Mouse (Mus musculus) T-helper 1 cell (primary cell): ENCODE measurements around the gene Chmp6.

Experiments used
- in situ Hi-C: fragments of 300-600 bp; cut with MboI, MseI; formaldehyde crosslinking; loops from one replicate; pipeline ENCODE4 v1.15.1; 2025; ENCODE audit warnings: high pct_unique_total_duplicates

Chmp6 gene

DNA sequence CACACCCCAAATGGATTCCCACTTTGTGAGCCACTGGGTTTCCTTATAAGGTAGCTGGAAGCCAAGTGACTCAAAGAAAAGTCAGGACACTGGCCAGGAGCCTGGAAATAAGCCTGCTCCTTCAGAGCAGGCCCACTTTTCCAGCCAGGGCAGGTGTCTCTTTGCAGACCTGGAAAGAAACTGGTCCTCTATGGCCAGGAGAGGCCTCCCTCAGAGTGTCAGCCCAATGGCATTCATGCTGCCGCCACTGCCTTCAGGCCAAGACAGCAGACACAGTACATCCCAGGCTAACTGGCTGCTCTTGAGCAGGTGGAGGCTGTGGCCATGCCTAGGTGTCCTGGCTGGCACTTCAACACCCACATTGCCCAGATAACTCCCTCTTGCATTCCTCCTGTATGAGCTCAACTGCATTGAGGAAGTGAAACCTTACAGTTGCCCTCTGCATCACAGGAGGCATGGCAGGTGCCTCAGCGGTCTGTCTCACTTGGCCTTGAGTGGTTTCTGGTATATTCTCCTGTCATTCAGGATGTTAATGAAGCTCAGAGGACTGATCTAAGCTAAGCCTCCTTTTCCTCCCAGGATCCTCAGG, 41.6 kb downstream of the Chmp6 start:
- in situ Hi-C loops, result no loop called here

DNA sequence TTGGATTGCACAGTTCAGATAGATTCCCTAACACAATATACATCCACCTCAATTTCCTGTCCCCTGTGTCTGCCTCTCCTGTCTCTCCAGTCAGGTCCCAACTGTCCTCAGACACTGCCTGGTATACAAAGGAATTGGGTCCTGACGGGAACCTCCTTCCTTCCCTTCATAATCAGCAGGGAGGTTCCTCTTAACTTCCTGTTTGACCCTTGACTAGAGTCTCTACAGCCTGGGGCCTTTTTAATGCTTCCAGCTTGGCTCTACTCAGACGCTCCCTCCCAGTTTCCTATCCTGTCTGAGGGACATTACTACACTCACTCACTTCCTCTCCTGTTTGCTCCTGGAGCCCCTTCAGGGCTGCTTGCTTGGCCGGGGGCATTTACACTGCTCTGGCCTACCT, 42.2 kb downstream of the Chmp6 start:
- in situ Hi-C loops, result no loop called here

DNA sequence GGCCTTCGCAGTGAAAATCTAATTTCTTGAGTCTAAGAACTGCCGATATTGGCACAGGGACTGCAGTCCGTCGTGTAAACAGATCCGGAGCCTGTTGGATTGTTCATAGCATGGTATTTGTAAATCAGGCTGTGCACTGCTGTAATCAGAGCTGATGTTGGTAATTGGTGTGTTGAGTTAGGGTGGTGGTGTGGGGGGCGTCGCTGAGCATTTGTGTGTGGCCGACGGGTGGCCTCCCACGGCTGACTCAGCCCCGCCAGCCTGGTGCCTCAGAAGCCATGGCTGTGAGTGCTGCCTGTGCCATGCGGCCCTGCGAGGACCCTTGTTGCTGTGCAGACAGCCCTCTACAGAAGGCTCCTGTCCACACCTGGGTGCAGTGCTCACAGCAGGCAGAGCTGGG, 43.3 kb downstream of the Chmp6 start:
- in situ Hi-C loops, result no loop called here

DNA sequence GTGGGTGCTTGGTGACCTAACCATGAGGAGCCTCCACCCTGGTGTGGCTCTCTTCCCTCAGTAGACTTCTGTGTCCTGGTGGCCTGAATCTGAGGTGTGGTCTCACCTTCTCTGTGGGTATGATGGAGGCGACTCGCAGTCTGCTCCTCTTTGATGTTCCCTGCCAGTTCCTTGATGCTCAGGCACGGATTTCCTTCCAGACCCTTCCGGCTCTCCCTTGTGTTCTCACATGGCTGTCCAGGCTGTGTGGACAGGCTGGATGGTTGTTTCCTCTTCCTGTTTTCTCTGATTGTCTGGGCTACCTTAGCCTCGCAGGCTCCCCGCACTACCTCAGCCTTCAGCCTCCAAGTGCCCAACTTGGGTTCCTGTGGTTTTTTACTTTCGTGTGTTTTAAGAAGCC, 45.6 kb downstream of the Chmp6 start:
- in situ Hi-C loops, result no loop called here

DNA sequence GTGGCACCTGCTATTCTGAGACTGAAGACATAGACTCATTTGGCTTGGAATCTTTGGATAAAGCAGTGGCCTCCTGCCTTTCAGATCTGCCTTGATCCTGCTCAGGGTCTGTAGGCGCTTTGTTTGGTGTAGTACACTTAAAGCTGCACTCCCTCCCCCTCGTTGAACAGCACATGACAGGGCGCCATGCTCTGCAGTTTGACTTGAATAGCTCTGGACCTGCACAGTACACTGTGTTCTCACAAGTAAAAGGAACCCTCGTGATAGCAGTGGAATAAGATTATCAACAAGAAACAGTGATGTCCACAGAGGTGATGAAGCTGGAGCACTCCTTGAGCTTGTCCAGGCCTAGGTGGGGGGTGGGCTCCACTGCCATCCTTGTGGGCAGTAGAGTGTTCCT, 46.5 kb downstream of the Chmp6 start:
- in situ Hi-C loops, result no loop called here

DNA sequence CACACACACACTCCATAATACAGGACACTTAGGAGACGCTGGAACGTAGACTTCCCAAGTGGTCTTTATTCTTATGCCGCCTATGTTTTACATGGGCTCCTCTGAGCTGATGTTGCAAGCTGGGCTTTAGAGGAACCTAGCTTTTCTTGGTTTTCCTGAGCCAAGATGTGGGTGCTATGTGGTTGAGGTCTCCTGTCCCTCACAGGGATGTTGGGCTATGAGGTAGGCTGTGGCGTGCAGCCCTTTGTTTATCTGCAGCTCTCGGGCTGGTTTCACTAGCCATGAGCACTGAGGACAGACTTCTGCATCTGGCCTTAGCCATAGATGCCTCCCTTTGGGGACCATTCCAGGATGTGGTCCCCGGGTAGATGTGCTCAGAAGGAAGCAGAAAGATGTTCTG, 47.4 kb downstream of the Chmp6 start:
- in situ Hi-C loops, result no loop called here

DNA sequence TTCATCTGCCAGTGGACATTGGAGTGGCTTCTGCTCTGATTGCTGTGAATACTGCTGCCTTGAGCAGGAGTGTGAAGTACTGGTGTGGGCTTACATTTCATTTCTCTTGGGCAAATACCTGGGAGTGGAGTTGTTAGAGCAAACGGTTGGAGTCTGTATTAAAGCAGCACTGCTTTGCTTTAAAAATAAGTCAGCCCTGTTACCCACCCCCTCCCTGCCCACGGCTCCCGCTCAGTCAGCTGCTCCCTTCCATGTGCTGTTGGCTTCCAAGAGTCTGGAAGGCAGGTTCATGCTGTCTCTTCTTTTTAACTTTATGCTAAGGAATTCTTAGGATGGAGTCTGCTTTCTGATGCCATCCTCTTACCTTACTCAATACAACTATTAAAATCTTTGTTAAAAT, 48.3 kb downstream of the Chmp6 start:
- in situ Hi-C loops, result no loop called here

DNA sequence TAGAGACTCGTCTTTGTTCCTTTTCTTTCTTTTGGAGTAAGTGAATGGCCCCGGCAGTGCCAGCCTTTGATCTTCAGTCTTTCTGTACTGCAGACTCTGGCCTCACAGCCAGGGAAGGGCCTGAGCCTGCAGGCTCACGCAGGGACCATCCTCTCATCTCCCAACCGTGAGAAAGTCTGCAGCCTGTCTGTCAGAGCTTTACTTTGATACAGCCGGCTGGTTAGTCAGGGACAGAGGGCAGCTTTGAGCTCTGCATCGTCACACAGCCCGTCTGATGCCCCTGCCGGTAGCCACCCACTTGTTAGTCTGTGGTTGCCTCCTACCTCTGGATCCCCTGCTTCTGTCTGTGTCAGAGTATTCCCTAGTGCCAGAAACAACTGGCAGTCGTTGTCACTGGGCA, 51.8 kb downstream of the Chmp6 start:
- in situ Hi-C loops, result no loop called here

DNA sequence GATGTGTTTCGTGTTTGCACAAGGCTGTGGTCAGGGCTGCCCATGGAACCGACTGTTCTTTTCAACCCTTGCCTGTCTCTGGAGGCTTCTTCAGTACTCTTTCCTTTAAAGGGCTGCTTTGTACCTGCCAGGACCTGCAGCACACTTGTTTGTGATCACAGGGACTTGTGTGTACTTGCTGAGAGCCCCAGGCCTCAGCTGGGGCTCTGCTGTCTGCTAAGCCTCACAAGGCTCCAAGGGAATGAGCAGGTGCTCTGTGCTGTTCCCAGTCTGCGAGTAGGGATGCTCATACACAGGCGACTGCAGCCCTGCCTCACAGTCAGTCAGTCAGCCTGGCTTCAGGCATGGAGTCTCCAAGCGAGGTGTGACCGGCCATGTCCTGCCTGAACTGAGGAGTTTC, 53.1 kb downstream of the Chmp6 start:
- in situ Hi-C loops, result no loop called here

DNA sequence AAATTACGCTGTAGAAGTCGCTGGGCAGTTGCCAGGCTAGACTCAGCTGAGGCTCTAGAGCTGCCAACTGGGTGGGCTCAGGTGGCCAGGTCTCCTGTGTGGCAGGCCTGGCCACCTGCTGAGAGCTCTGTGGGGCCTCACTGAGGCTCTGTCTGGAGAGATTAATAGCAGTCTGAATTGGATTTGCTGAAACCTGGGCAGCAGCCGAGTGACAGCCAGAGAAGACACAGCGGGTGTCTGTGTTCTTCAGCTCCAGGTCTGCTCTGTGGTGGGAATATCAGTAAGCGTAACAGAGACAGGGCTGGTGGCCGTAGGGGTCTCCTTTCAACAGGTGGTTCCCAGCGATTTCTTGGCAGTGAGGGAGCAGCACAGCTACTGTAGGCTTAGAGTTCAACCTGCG, 54.2 kb downstream of the Chmp6 start:
- in situ Hi-C loops, result no loop called here

DNA sequence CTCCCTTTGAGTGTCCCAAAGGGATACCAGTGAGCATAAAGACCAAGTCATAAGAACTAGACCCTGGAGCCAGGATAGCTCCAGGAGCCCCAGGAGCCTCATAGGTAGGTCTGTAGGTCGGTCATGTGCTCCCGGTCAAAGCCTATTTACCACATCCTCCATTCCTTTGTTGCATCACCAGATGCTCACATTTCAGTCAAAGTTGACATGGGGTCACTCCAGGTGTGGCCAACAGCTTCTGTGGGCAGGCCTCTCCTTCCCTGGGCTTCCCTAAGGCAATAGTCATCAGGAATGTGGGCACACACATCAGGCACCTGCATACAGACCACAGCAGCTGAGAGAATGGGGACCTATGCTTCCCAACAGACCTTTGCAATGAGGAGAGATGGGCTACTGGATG, 54.7 kb downstream of the Chmp6 start:
- in situ Hi-C loops, result no loop called here
